Mouse (Mus musculus) mesoderm, embryonic 11.5 days (tissue): ENCODE data around the gene Nceh1.

Experiments
- DNase-seq: peaks from one replicate; pipeline ENCODE4 v3.0.0-alpha.2; 2012; ENCODE audit warnings: low read depth, low spot score

Gene Nceh1

GRCm38 (mm10) chr3:27322591-27322990 is 139.8 kb downstream of the Nceh1 start:
- no peak for DNase-seq

GRCm38 (mm10) chr3:27323551-27323950 is 140.8 kb downstream of the Nceh1 start:
- no peak for DNase-seq

GRCm38 (mm10) chr3:27326633-27327191 is 143.9 kb downstream of the Nceh1 start:
- DNase-seq: no peak

GRCm38 (mm10) chr3:27330706-27331105 is 147.9 kb downstream of the Nceh1 start:
- no peak for DNase-seq
